Mouse (Mus musculus) C2C12 (cell line): ENCODE results near the gene Rabep2.

ENCODE experiments used
- CEBPB ChIP-seq: IDR thresholded peaks from one replicate; pipeline ENCODE4 v1.6.1; 2011; ENCODE audit warnings: low read depth, mild to moderate bottlenecking, control low read depth, moderate library complexity
- CTCF ChIP-seq: IDR thresholded peaks from one replicate; pipeline ENCODE4 v1.5.1; 2011; ENCODE audit not compliant: control insufficient read depth, insufficient read depth, insufficient read length
- FOSL1 ChIP-seq: IDR thresholded peaks from one replicate; pipeline ENCODE4 v1.8.0; 2011; ENCODE audit warnings: mild to moderate bottlenecking, low read length; ENCODE audit not compliant: poor library complexity, insufficient read depth, severe bottlenecking
- MAX ChIP-seq: IDR thresholded peaks from one replicate; pipeline ENCODE4 v1.6.1; 2011; ENCODE audit warnings: mild to moderate bottlenecking, control low read depth
- MYOD1 ChIP-seq: IDR thresholded peaks from one replicate; pipeline ENCODE4 v1.6.1; 2011; ENCODE audit warnings: low read depth; ENCODE audit not compliant: control insufficient read depth, insufficient read length
- MYOG ChIP-seq: IDR thresholded peaks from one replicate; pipeline ENCODE4 v1.6.1; 2011; ENCODE audit not compliant: control insufficient read depth, insufficient read length; ENCODE audit errors: extremely low read depth

- TF ChIP-seq CTCF (no peak), MYOG (no peak), CEBPB (no peak), MAX (no peak), FOSL1 (no peak), MYOD1 (no peak)
Observed at GRCm38 (mm10) chr7:126491973-126492372, 63.4 kb downstream of the Rabep2 start.
